Mouse (Mus musculus) CH12.LX (cell line): ENCODE results near the gene Pan3.

Experiments used
- CHD1 ChIP-seq: IDR thresholded peaks from 2 replicates; pipeline ENCODE4 v1.6.1; 2012; ENCODE audit warnings: low read depth, low read length, improper control_type of control experiment, inconsistent platforms
- CTCF ChIP-seq, 2 experiments: IDR thresholded peaks in 1 of 2; conservative IDR thresholded peaks in 1 of 2; 2 replicates each; pipeline ENCODE4 v1.5.1; 2011 to 2012; ENCODE audit warnings: low read depth in 2 of 2, low read length in 2 of 2, improper control_type of control experiment in 1 of 2, inconsistent platforms in 1 of 2, mild to moderate bottlenecking in 1 of 2, moderate library complexity in 1 of 2
- E2F4 ChIP-seq: IDR thresholded peaks from 2 replicates; pipeline ENCODE4 v1.6.1; 2011; ENCODE audit warnings: low read depth, low read length, improper control_type of control experiment; ENCODE audit not compliant: insufficient replicate concordance
- ELF1 ChIP-seq: IDR thresholded peaks from 2 replicates; pipeline ENCODE4 v1.6.1; 2014; ENCODE audit warnings: low read depth, mild to moderate bottlenecking, inconsistent platforms, low read length, improper control_type of control experiment
- EP300 ChIP-seq: IDR thresholded peaks from 2 replicates; pipeline ENCODE4 v1.6.1; 2011; ENCODE audit warnings: low read length, improper control_type of control experiment
- IRF4 ChIP-seq: IDR thresholded peaks from 2 replicates; pipeline ENCODE4 v1.6.1; 2014; ENCODE audit warnings: low read depth, mild to moderate bottlenecking, inconsistent platforms, low read length, improper control_type of control experiment
- POLR2A ChIP-seq: IDR thresholded peaks from 2 replicates; pipeline ENCODE4 v1.6.1; 2011; ENCODE audit warnings: low read depth, mild to moderate bottlenecking, improper control_type of control experiment, low read length
- POLR2AphosphoS2 ChIP-seq: IDR thresholded peaks from 2 replicates; pipeline ENCODE4 v1.6.1; 2011; ENCODE audit warnings: low read depth, low read length, improper control_type of control experiment
- SIN3A ChIP-seq: IDR thresholded peaks from 2 replicates; pipeline ENCODE4 v1.6.1; 2012; ENCODE audit warnings: low read length, improper control_type of control experiment, inconsistent platforms
- SMC3 ChIP-seq: IDR thresholded peaks from 2 replicates; pipeline ENCODE4 v1.6.1; 2011; ENCODE audit warnings: low read depth, low read length, improper control_type of control experiment
- TBP ChIP-seq: conservative IDR thresholded peaks from 2 replicates; pipeline ENCODE4 v1.6.1; 2011; ENCODE audit warnings: low read depth, low read length, improper control_type of control experiment
- USF1 ChIP-seq: IDR thresholded peaks from 2 replicates; pipeline ENCODE4 v1.6.1; 2014; ENCODE audit warnings: low read depth, mild to moderate bottlenecking, inconsistent platforms, low read length, improper control_type of control experiment
- USF2 ChIP-seq: conservative IDR thresholded peaks from 2 replicates; pipeline ENCODE4 v1.6.1; 2011; ENCODE audit warnings: low read depth, low read length, improper control_type of control experiment
- ZC3H11A ChIP-seq: IDR thresholded peaks from 2 replicates; pipeline ENCODE4 v1.6.1; 2012; ENCODE audit warnings: low read depth, mild to moderate bottlenecking, inconsistent platforms, low read length, improper control_type of control experiment

GRCm38 (mm10) chr5:147390772-147391171 lies 39.2 kb upstream of the Pan3 start:
- TF ChIP-seq EP300 (no peak), POLR2AphosphoS2 (no peak), SMC3 (no peak), ELF1 (no peak), CHD1 (no peak), POLR2A (no peak), CTCF (conservative IDR thresholded peaks at IDR 0.05 in 1 of 2, IDR thresholded peaks at IDR 0.05 in 1 of 2; ENCODE audit: low read depth in 2 of 2, low read length in 2 of 2) (no peak), USF1 (no peak), TBP (no peak), USF2 (no peak), E2F4 (no peak), IRF4 (no peak), ZC3H11A (no peak), SIN3A (no peak)
